Mouse (Mus musculus) WW6 (cell line): ENCODE data around the gene A1cf.

Experiments used
- DNase-seq: peaks from one replicate; pipeline ENCODE4 v3.0.0-alpha.2; 2013; ENCODE audit warnings: low read depth, low spot score

The A1cf gene

GRCm38 (mm10) chr19:31868521-31868920, at the start of gene A1cf:
Gene A1cf (plus strand): TSS chr19:31868764.
- no peak for DNase-seq

GRCm38 (mm10) chr19:31834250-31834649, 34.3 kb upstream of the A1cf start:
- no peak for DNase-seq

- no peak for DNase-seq
Measured at GRCm38 (mm10) chr19:31861909-31862308, 6.7 kb upstream of the A1cf start.

DNA sequence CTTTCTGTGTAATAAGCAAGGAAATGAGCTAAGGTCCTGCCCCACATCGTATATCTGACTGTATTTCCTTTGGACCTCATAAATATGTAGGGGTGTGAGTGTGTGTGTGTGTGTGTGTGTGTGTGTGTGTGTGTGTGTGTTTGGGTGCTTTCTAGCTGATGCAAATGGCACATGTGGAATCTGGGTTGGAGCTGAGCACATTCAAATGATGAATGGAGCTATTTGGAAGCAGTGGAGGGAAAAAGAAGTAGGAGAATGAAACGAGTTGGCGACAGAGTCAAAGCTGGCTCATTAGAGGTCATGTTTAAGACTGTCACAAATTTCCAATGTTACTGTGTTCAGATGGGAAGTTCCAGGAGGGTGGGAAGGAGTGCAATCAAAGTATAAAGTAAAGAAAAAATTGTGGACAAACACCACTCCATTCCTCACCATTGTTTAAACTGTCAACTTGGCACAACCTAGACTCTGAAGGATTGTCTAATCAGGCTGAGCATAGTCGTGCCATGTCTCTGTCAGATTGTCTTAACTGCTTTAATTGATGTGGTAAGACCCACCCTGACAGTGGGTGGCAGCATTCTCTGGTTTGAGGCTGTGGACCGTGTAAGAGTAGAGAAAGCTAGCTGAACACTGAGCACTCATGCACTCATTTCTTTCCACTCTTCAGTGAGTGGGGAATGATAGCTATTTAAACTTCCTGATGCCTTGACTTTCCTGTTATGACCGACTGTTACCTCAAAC, 5.9 kb upstream of the A1cf start:
- DNase-seq: no peak

DNA sequence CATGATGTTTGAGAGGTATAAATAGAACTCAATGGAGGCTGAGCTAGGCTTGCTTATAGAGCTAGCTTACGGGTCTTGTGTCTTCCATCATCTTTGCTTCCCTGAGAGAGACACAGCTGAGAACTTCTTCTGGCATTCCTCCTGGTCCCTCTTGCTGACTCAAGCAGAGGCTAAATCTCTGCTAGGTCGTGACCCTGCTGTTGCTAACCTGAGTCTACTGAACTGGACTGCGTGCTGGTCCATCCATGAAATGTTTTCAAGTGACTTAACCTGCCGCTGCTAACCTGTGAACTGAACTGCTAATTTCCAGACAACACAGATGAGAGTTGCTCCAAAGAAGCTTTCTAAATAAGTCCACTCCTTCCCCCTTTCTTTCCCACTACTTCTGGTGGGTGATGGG, 3.1 kb upstream of the A1cf start:
- no peak for DNase-seq

- DNase-seq: no peak
Measured at GRCm38 (mm10) chr19:31868076-31868475, 488 bp upstream of the A1cf start.

DNA sequence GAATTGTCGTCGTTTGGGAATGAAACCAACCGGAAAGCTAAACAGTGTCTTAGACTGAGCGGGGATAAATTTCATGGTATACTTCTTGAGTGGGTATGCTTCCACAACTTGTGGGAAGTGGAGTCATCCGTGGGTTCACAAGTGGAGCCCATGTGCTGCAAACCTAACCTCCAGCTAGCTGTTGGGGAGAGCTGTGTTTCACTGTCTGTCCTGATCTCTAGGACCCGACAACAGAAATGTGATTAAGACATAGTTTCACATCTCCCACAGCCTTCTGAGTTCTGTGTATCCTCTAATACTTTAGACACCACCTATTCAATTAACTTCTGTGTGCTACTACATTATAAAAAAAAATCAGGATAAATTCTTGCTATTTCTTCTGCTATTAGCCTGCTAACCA, 407 bp downstream of the A1cf start:
- DNase-seq: no peak

GRCm38 (mm10) chr19:31871377-31871776, 2.8 kb downstream of the A1cf start:
- DNase-seq: no peak

DNA sequence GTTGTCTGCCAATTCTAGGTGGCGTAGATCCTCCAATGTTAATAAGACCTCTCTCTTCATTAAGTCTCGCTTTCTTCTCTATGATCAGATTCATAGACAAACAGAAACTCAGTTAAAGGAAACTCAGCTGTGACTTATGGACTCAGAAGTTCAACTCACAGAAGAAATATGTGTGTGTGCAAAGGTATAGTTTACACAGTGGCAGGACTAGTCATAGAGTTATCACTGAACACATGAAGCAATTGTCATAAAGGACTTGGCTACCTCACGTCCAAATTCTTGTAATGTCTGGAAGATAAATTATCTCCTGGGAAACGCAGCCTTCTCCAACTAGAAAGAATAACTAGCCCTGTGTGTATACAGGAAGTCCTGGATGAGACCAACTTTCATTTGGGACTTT, 9.4 kb downstream of the A1cf start:
- DNase-seq: no peak

DNA sequence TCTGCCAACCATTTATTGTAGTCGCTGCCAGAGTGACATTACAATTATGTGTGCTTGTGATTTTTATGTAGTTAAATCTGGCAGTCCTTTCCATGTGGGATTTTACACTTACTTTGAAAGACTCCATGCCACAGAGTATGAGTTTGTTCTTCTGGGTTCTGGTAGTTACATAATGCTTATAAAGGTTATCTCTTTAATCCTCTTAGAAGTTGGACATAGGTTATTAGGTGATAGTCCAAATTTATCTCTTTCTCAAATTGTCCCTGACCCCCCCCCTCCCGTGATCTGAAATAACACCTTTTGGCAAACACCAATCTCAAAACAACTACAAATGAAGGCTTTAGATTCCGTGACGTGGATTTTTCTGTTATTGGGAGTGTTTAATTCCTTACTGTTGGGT, 16.0 kb downstream of the A1cf start:
- DNase-seq: no peak

DNA sequence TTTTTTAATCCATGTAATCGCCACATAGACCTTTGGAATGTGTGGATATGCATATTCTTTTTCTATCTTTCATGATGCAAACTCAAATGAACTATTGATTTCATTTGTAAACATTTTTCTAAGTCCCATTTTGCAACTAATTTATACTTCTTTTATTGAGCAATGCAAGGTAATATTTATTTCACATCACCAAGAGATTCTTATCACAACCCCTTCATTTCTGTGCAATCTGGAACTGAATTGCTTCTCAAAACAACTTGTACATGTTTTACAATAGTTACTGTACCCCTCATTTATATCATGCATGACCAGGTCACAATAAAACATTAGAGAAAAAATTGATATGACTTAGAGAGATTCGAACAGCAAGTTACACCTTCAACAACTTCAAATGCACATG, 18.7 kb downstream of the A1cf start:
- DNase-seq: no peak

DNA sequence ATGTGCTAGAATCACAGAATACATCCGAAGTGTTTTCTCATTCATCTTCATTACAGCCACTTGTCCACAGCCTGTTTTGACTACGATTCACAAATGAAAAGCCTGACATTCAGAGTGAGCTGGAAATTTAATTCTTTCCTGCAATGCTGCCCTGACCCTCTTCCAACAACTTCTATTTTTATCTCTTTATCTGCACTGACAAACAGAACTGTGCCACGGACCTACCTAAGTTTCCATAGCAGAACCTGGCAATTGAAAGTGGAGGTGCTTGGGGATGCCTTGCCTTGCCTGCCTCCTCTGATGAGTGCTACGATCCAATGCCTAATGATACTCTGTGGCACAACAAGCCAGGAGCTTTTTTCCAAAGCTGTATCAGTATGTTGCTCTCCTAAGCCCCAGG, 21.4 kb downstream of the A1cf start:
- no peak for DNase-seq

- no peak for DNase-seq
Measured at GRCm38 (mm10) chr19:31891001-31891893, 22.7 kb downstream of the A1cf start.

GRCm38 (mm10) chr19:31895971-31896370, 27.4 kb downstream of the A1cf start:
- DNase-seq: no peak

- DNase-seq: no peak
Measured at GRCm38 (mm10) chr19:31896711-31897110, 28.1 kb downstream of the A1cf start.

- no peak for DNase-seq
Measured at GRCm38 (mm10) chr19:31905671-31906070, 37.1 kb downstream of the A1cf start.

GRCm38 (mm10) chr19:31910423-31910822, 41.9 kb downstream of the A1cf start:
- no peak for DNase-seq

DNA sequence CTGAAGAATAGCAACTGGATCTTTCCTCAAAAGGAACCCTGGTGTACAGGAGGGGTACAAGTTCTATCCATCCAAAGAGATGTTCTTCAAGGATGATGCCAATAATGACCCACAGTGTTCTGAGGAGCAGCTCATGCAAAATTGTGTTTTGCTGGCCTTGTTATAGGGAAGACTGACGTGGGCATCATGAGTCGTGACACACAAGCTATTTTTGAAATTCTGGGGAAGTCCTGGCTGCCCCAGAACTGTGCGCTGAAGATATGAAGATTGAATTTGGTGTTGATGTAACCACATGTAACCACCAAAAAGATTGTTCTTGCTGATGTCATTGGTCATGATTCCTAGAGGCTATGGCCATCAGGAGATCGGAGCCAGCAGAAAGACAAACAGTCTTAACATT, 45.4 kb downstream of the A1cf start:
- no peak for DNase-seq

DNA sequence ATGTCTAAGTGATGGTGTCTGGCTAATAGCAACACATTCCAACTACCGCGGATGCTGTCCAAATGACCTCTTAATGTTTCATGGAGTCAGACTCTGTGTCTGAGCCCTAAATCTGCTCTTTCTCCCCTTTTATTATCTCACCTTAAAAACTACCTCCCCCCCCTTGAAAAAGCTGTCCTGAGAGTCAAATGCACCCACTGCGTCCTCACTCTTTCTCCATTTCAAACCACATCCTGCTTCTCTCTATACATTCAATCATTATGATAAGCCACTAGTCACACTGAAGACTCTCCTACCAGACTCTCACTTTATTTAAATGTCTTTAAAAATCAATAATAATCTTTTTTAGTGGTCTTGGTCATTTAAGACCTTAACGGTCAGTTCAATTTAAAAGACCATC, 51.8 kb downstream of the A1cf start:
- DNase-seq: no peak

DNA sequence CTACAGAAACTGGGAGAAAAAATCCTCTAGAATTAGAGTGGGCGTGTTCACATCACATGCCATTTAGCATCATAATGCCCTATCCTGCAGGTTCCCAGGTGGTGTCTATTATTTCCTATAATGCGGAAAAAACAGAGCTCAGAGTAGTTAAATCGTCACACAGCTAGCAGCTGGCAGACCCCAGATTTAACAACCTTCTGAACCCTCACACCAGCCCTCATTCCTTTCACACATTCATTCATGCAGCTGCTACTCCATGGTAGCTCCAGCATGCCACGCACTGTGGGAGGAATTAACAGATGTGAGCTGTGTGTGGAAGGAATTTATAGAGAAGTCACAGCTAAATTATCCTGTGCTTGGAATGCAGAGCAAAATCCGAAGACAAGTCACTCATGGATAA, 53.3 kb downstream of the A1cf start:
- DNase-seq: no peak

DNA sequence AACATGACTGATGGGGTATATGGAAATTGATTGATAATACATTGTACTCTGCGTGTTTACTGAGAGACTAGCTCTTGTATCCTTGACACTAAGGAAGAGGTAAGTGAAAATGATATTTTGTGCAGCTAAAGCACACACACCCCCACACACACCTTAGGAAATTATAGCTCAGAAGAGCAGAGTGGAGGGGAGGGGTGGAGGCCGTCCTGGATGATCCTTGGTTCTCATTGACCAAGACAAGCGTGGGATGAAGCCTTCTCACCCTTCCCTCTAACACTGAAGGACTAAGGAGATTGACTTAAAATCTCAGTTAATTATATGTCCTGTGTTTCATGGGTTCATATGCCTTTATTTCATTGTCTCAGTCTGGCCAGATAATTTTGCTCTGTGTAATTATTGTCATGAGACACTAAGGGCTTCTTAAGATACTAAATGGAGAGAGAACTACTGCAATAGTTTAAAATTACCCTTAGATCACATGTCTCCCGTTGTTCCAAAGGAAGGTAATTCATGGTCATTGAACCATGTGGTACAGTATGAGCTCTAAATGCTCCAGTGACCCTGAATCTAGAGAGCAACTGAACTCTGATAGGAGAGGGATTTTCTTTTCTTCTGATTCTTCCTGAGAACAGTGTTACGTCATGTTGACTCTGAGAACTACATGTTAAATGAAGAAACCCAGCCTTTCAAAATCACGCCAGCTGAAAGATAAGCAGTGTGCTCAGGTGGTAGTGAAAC, 55.2 kb downstream of the A1cf start:
- no peak for DNase-seq

DNA sequence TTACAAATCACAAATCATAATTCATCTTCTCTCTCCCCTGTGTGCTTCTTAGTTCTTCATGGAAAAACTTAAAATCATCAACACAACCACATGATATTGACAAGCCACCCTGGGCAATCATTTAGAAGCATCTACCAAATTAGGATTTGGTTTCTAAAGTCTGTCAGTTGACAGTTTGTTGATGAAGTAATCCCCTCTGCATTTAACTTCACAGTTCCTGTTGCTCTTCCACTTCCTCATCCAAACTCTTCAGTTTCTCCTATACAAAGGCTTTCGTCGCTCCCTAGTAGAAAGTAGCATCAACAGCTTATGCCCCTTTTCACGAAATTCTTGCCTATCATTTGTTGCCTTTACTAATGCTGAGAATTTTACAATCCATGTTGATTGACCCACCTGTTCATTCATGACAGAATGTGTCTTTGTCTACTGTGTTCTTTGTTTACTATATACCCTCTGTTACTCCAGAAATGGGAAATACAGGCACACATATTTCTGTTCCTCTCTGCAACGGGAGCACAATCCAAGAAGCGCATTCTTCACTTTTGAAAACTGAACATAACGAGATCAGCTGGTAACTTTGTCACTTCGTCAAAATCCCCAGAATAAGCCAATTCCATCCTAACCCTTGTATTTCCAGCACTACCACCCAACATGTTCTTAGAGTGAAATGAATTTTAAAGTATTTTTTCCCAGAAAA, 82.4 kb downstream of the A1cf start:
- DNase-seq: no peak
